Mouse (Mus musculus): Measurements from ENCODE around the gene Gclm.
"Not testable (repeated sequence)": the region's sequence is repeated elsewhere in the genome, so short reads cannot be mapped to it uniquely, and the experiment has no call there.

Gene Gclm

DNA sequence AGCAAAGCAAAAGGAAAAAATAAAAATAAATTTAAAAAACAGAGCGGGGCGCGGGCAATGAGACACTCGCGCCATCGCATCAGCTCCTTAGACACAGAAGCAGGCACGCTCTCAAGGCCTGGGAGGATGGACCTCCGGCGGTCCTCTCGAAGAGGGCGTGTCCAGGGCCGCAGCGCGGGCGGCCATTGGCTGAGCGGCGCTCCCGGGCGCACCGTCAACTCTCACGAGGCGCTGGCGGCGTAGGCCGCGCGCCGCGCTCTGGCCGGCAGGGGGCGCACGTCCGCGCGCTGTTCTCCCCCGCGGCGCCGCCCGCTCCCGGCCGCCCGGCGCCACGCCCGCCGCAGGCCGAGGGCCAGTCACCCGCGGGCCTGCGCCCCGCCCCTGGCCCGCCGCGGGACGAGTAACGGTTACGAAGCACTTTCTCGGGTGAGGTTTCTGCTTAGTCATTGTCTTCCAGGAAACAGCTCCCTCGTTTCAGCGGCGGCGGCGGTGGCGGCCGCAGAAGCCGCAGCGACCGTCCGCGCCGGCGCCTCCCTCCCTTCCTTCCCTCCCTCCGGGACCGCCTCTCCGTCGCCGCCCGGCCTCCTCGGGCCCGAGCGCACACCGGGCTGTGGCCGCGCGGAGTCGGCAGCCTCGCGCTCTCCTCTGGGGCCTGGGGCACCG lies at the start of gene Gclm:
Gclm (plus strand) TSS at position 343 of the 663 bp plus-strand sequence.
- DNase-seq (ENCODE audit: low spot score in 2 of 2): peak; percentile 84 to 89

DNA sequence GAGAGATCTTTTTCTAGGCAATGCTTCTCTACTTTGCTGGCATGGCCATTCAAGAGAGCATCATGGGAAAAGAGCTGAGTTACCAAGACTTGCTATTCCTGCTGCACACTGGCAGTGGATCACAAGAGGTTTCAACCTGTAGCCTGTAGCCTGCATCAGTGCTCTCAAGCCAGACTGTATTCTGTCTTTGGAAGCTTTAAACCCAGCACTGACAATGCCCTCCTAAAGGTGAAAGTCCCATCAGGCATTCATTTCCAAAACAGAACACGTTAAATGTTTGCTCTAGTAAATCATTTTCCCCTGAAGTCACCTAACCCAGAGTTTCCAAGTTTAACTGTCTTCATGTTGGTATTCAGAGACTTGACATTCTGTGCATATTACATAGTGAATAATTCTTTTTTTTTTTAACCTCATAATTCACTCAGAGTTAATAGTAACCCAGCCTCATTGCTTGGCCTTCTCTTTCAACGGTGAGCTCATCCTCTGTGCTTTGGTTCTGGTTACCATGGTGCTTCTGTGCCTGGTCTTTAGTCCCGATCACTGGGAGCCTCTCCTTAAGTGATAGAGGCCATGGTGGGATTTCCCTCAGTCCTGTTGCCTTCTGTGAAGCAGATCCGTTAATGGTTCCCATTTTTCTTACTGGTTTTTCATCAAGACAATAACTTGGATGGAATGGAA lies 48.6 kb upstream of the Gclm start:
- DNase-seq (ENCODE audit: low spot score in 2 of 2): no peak

GRCm38 (mm10) chr3:122198532-122198931 lies 46.8 kb upstream of the Gclm start:
- no peak for DNase-seq (ENCODE audit: low spot score in 2 of 2)

GRCm38 (mm10) chr3:122198966-122199381 lies 46.4 kb upstream of the Gclm start:
- no peak for DNase-seq (ENCODE audit: low spot score in 2 of 2)

GRCm38 (mm10) chr3:122199600-122199999 lies 45.8 kb upstream of the Gclm start:
- DNase-seq (ENCODE audit: low spot score in 2 of 2): no peak

- DNase-seq (ENCODE audit: low spot score in 2 of 2): no peak
These were observed 45.3 kb upstream of the Gclm start for GRCm38 (mm10) chr3:122200017-122200416.

DNA sequence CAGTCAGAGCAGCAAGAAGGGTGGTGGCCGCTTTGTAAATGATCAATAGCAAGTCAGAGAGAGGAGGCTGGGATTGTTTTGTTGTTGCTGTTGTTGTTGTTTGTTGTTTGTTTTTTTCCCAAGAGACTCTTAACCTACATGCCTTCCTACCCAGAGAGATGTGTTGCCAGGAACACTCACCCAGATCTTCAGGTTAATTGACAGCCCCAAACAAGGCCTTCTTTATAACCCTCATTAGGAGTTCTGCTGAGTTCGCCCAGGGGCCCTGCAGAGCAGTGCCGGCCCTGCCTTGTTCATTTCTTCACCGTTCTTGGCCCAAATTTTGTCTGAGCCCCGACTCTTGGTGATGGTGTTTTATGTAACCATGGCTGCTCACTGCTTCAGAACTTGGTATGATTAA lies 44.9 kb upstream of the Gclm start:
- peak in 1 of 2 experiments; percentile 15 for DNase-seq (ENCODE audit: low spot score in 2 of 2)

GRCm38 (mm10) chr3:122202307-122202732 lies 43.0 kb upstream of the Gclm start:
- no peak for DNase-seq (ENCODE audit: low spot score in 2 of 2)

DNA sequence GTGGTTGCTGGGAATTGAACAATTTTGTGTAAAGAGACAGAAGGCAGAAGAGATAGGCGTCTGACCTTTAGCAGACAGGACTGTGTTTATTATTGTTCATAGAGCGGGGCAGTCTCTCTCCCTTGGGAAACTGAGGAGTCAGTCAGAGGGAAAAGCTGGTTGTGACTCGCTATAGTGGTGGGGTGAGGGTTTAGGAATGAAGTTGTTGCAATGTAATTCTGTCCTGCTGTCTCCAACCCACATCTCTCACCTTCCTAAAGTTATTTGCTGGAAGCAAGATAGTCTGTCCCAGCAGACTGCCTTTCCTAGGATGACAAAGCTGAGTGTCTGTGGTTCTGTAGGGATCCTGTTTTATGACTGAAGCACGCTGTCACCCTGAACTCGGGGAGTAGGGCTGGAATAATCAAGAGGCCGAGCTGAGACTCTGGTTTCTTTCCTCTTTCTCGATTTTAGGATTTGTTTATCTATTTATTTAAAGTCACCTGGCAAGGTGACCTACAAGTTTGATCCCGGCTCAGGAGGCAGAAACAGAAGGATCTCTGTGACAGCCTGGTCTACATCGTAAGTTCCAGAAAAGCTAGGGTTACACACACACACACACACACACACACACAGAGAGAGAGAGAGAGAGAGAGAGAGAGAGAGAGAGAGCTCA lies 41.6 kb upstream of the Gclm start:
- no peak for DNase-seq (ENCODE audit: low spot score in 2 of 2)

DNA sequence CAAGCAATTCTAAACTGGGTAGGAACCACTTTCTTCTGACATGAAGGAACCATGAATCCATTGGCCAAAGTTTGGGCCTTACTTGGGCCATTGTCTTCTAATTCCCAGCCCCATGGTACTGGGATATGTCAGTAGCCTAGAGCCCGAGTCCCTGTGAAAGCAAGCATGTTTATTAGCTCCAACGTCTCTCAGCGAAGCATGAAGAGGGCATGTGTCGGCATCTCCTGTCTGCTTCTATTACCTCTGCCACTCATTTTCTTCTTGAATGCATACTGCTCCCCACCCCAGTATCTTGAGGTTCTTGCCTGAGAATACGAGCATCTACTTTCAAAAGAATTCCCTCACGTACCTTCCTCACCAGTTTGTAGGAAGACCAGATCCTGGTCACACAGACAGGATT lies 39.6 kb upstream of the Gclm start:
- DNase-seq (ENCODE audit: low spot score in 2 of 2): no peak

GRCm38 (mm10) chr3:122206279-122207070 lies 38.9 kb upstream of the Gclm start:
- no peak for DNase-seq (ENCODE audit: low spot score in 2 of 2)

- DNase-seq (ENCODE audit: low spot score in 2 of 2): no peak
These were observed 37.6 kb upstream of the Gclm start for GRCm38 (mm10) chr3:122207766-122208165.

GRCm38 (mm10) chr3:122208296-122209225 lies 36.8 kb upstream of the Gclm start:
- DNase-seq (ENCODE audit: low spot score in 2 of 2): no peak

- DNase-seq (ENCODE audit: low spot score in 2 of 2): no peak
These were observed 35.8 kb upstream of the Gclm start for GRCm38 (mm10) chr3:122209511-122209910.

GRCm38 (mm10) chr3:122210434-122210833 lies 34.9 kb upstream of the Gclm start:
- no peak for DNase-seq (ENCODE audit: low spot score in 2 of 2)

GRCm38 (mm10) chr3:122210846-122211245 lies 34.5 kb upstream of the Gclm start:
- no peak for DNase-seq (ENCODE audit: low spot score in 2 of 2)

DNA sequence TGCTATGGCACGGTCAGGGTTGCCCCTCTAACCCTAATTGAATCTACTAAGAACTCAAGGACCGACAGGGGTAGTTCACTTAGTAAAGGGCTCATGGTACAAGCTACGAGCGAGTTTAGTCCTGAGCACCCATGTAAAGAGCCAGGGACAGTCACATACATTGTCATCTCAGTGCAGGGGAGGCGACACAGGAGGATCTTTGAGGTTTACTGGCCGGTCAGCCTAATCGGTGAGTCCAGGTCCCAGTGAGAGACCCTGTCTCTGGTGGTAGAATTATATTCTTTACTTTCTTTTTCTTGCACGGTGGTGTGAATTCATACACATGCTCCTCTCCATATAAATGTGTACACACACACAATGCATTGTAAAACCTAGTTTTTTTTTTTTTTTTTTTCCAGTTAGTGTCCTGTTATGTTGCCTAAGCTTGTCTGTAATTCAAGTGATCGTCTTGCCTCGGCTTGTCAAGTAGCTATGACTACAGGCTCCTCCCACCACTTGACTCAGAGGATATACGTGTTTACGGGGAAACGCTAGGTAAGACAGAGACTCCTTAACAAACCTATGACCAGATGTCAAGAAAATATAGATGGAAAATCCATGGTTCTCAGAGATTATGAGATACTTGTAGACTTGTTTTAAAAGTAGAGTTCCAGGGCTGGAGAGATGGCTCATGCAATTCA lies 33.8 kb upstream of the Gclm start:
- DNase-seq (ENCODE audit: low spot score in 2 of 2): no peak

DNA sequence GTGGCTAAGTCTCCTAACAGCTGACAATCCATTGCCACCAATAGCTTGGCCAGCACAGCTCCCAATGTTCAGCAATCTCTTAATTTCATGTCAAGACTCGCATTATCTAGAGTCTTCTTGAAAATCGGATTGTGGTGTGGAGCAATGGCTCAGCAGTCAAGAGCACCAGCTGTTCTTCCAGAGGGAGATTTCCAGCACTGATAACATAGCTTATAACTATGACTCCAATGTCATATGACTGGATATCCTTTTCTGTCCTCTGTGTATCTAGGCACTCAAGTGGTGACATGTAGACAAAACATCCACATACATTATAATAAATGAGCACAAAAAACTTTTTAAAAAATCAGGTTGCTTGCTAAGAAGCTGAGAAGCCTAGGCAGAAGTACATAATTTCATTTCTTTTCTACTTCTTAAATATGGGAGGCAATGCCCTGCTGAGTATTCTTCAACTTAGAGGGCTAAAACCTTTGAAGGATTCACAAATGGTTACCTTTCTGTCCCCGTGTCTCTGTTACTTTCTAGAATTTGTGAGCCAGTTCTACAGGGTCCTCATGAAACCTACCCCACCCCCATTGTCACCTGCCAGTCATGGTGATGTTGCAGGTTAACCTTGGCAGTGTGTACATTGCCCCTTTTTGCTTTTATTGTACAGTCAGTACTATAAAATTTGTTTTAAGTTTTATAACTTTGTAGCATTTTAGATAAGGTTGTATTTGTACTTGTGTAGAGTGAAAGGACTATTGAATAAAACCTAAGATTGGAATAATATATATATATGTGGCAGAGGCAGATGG lies 23.9 kb upstream of the Gclm start:
- DNase-seq (ENCODE audit: low spot score in 2 of 2): no peak

GRCm38 (mm10) chr3:122226972-122227371 lies 18.4 kb upstream of the Gclm start:
- DNase-seq (ENCODE audit: low spot score in 2 of 2): not testable (repeated sequence)

DNA sequence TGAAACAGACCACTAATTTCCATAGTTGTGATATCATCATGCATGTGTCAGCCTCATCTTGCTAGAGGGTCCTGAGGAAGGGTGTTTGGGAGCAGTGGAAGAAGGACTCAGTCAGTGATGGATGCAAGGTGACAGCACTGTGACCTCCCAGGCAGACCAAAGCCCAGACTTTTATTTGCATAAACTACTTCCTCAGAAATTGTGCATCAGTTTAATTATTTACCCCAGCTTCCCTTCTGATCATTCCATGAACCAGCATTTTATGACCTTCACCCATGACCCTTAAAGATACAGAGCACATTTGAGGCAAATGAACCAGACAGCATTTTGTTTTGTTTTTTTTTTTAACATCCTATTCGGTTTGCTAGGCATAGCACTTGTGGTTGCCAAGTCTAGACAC lies 9.6 kb upstream of the Gclm start:
- no peak for DNase-seq (ENCODE audit: low spot score in 2 of 2)
